Mouse (Mus musculus) gastrocnemius, adult 18-20 months (tissue): ENCODE measurements around the gene Stat1. TPM values are rescaled to one million over a fixed set of nuclear protein-coding genes. Genes with fewer than 3 reads are reported as not detected.

Experiments
- DNase-seq: peaks from one replicate; pipeline ENCODE4 v3.0.0; 2021; ENCODE audit warnings: low spot score
- long read RNA-seq, 2 experiments: library from polyadenylated mRNA; stranded (forward); transcript quantifications; one replicate each; pipeline ENCODE4 v2.0.0; 2021
- total RNA-seq, 2 experiments: library from RNA; stranded (reverse); gene quantifications; 2 replicates each; pipeline ENCODE4 v1.2.3; 2021

The Stat1 gene
- total RNA-seq: 10 to 100 TPM; 11.7 to 11.8 TPM
- long read RNA-seq, experiment 1, full-length matches to known transcripts: 16 of 23 reads
- long read RNA-seq, experiment 1, partial matches to known transcripts: 2 of 23 reads
- long read RNA-seq, experiment 1, other reads (novel, unspliced or antisense): 5 of 23 reads
- long read RNA-seq, experiment 2, full-length matches to known transcripts: 5 of 7 reads
- long read RNA-seq, experiment 2, partial matches to known transcripts: 1 of 7 reads
- long read RNA-seq, experiment 2, other reads (novel, unspliced or antisense): 1 of 7 reads

- peak; percentile 84 for DNase-seq
Observed at GRCm38 (mm10) chr1:52118860-52119591, at the start of gene Stat1. Gene Stat1 (plus strand): TSS chr1:52119440.

GRCm38 (mm10) chr1:52079724-52080367, 39.4 kb upstream of the Stat1 start:
- DNase-seq: no peak

GRCm38 (mm10) chr1:52080375-52080774, 38.9 kb upstream of the Stat1 start:
- DNase-seq: no peak

GRCm38 (mm10) chr1:52086236-52086635, 33.0 kb upstream of the Stat1 start:
- DNase-seq: no peak

GRCm38 (mm10) chr1:52087128-52087527, 32.1 kb upstream of the Stat1 start:
- DNase-seq: no peak

- DNase-seq: no peak
Observed at GRCm38 (mm10) chr1:52088634-52089033, 30.6 kb upstream of the Stat1 start.

- DNase-seq: peak; percentile 24
Observed at GRCm38 (mm10) chr1:52098618-52099232, 20.5 kb upstream of the Stat1 start.

GRCm38 (mm10) chr1:52100496-52100895, 18.7 kb upstream of the Stat1 start:
- no peak for DNase-seq

GRCm38 (mm10) chr1:52102795-52103194, 16.4 kb upstream of the Stat1 start:
- no peak for DNase-seq

GRCm38 (mm10) chr1:52107206-52107605, 12.0 kb upstream of the Stat1 start:
- DNase-seq: no peak

GRCm38 (mm10) chr1:52111217-52111616, 8.0 kb upstream of the Stat1 start:
- DNase-seq: no peak

- DNase-seq: no peak
Observed at GRCm38 (mm10) chr1:52112301-52112700, 6.9 kb upstream of the Stat1 start.

- DNase-seq: no peak
Observed at GRCm38 (mm10) chr1:52113067-52113665, 6.1 kb upstream of the Stat1 start.

GRCm38 (mm10) chr1:52113666-52114069, 5.6 kb upstream of the Stat1 start:
- DNase-seq: peak; percentile 98

GRCm38 (mm10) chr1:52116441-52116840, 2.8 kb upstream of the Stat1 start:
- DNase-seq: peak; percentile 9

- DNase-seq: no peak
Observed at GRCm38 (mm10) chr1:52117777-52118176, 1.5 kb upstream of the Stat1 start.

- DNase-seq: no peak
Observed at GRCm38 (mm10) chr1:52119691-52120090, 451 bp downstream of the Stat1 start.

- DNase-seq: no peak
Observed at GRCm38 (mm10) chr1:52120191-52120590, 951 bp downstream of the Stat1 start.

GRCm38 (mm10) chr1:52121052-52121451, 1.8 kb downstream of the Stat1 start:
- no peak for DNase-seq

GRCm38 (mm10) chr1:52124818-52125217, 5.6 kb downstream of the Stat1 start:
- DNase-seq: no peak

GRCm38 (mm10) chr1:52127350-52127749, 8.1 kb downstream of the Stat1 start:
- DNase-seq: no peak

- DNase-seq: no peak
Observed at GRCm38 (mm10) chr1:52129794-52130193, 10.6 kb downstream of the Stat1 start.
